Mouse (Mus musculus) small intestine, adult 2 months (tissue): ENCODE measurements at regions not wholly inside any gene's neighbourhood (a gene's known extent, or its start where the extent isn't known, plus 50 kb on each side); places are given as distances from the start of the nearest gene placed in this dataset.
"Not testable (repeated sequence)": the region's sequence is repeated elsewhere in the genome, so short reads cannot be mapped to it uniquely, and the experiment has no call there.

Experiments
- H3K27ac ChIP-seq: fragments of 200-500 bp; 2 replicates; pipeline ENCODE4 v1.5.1; 2012; ENCODE audit warnings: low read depth, low read length, control low read depth, inconsistent platforms; ENCODE audit not compliant: insufficient read depth
- H3K27me3 ChIP-seq: fragments of 200-500 bp; 2 replicates; pipeline ENCODE4 v1.6.1; 2012; ENCODE audit warnings: mild to moderate bottlenecking, moderate library complexity, low read length, inconsistent platforms; ENCODE audit not compliant: control insufficient read depth, insufficient read depth
- H3K36me3 ChIP-seq: fragments of 200-500 bp; 2 replicates; pipeline ENCODE4 v1.6.1; 2012; ENCODE audit warnings: mild to moderate bottlenecking, low read length, control low read depth, inconsistent platforms; ENCODE audit not compliant: control insufficient read depth, insufficient read depth
- H3K4me1 ChIP-seq: fragments of 200-500 bp; 2 replicates; pipeline ENCODE4 v1.6.1; 2012; ENCODE audit warnings: low read length, inconsistent platforms, mixed read lengths; ENCODE audit not compliant: control insufficient read depth, insufficient read depth, insufficient read length
- H3K4me3 ChIP-seq: fragments of 200-500 bp; 2 replicates; pipeline ENCODE4 v1.5.1; 2012; ENCODE audit warnings: low read depth, mild to moderate bottlenecking, control low read depth, inconsistent platforms, low read length, moderate library complexity
- CTCF ChIP-seq: fragments of 200-500 bp; IDR thresholded peaks from 2 replicates; pipeline ENCODE4 v1.5.1; 2012; ENCODE audit warnings: low read depth, mild to moderate bottlenecking, control low read depth, inconsistent platforms, low read length, moderate library complexity, mixed read lengths; ENCODE audit not compliant: insufficient replicate concordance, insufficient read length; ENCODE audit errors: extremely low read depth
- POLR2A ChIP-seq: fragments of 200-500 bp; IDR thresholded peaks from 2 replicates; pipeline ENCODE4 v1.6.1; 2012; ENCODE audit warnings: low read depth, mild to moderate bottlenecking, control low read depth, inconsistent platforms, low read length, moderate library complexity
- WGBS: fragments of 180-500 bp; shearing (Covaris S2); methylation state at CpG from one replicate; pipeline ENCODE4 v1.1.7; 2018; 5-methylcytosine and 5-hydroxymethylcytosine counted together

DNA sequence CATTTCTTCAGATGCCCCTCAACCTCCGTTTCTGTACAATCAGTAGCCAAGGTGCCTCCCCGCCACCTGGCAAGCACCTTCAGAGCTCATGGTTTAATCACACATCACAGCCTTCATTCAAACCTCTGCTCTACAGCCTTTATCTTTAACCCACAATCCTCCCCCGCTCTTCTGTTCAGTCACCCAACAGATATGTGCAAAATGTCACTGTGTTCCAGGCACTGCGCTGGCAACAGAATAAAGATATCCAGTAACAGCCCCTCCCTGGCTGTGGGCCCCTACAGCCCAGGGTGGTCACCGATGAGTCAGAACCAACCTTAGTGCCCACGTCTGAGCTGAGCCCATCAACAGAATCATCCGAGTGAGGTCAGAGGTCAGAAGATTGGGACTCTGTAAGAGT is 54.3 kb upstream of the Ddr1 start:
- Histone ChIP-seq H3K4me3 (no peak overlapping the region), H3K4me1 (no peaks in the 10 kb centered on the region; the same call in 1 of the 2 replicates), H3K36me3 (no peaks in the 10 kb centered on the region), H3K27me3 (no peaks in the 10 kb centered on the region), H3K27ac (no peak overlapping the region)
- TF ChIP-seq POLR2A, result no peak
- no peak for TF ChIP-seq CTCF
- WGBS, result 78% methylated on average over 7 of the region's 7 CpGs

DNA sequence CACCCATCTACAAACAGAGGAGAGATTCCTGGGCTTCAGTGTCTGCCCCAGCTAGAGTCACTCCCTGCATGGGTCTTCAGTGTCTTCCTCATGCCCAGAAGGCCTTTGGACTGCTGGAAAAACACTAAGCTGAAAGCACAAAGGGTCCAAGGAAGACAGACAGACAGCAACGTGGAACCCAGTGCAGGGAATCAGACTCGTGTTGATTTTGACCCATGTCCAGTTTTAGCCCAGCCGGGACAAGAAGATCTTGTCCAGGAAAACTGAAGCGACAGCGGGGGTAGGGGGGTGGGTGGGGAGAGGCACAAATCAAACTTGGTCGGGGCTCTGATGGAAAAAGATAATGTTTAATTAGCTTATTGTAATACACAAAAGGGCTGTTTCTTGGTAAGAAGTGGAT is 55.3 kb upstream of the Ddr1 start:
- Histone ChIP-seq H3K27me3 (no peaks in the 10 kb centered on the region), H3K27ac (no peak overlapping the region), H3K4me1 (no peaks in the 10 kb centered on the region; the same call in 1 of the 2 replicates), H3K36me3 (no peaks in the 10 kb centered on the region), H3K4me3 (no peak overlapping the region)
- WGBS, result 53% methylated on average over 6 of the region's 6 CpGs
- TF ChIP-seq CTCF (no peak), POLR2A (no peak)

DNA sequence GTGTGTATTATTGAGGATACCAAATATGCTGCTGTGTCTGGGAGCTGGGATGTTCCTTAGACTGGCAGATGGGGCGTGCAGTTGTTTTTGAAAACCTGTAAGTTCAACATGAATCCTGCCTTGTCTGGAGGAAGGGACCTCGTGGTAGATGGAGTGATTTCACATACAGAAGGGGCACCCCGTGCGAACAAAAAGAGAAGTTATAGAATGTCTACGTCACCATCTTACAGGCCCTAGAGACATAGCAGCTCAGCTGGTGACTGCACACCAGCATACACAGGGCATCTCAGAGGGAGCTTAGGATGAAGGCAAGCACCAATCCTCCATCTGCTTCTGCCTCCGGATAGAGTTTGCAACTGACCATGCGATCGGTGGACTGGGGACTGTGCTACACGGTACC is 58.2 kb upstream of the Ddr1 start:
- Histone ChIP-seq H3K27me3 (no peaks in the 10 kb centered on the region), H3K27ac (no peak overlapping the region), H3K4me3 (no peak overlapping the region), H3K36me3 (no peaks in the 10 kb centered on the region), H3K4me1 (peaks cover 4% of the 10 kb centered on the region; the same call in 1 of the 2 replicates)
- WGBS, result 81% methylated on average over 9 of the region's 9 CpGs
- no peak for TF ChIP-seq CTCF
- TF ChIP-seq POLR2A, result no peak

DNA sequence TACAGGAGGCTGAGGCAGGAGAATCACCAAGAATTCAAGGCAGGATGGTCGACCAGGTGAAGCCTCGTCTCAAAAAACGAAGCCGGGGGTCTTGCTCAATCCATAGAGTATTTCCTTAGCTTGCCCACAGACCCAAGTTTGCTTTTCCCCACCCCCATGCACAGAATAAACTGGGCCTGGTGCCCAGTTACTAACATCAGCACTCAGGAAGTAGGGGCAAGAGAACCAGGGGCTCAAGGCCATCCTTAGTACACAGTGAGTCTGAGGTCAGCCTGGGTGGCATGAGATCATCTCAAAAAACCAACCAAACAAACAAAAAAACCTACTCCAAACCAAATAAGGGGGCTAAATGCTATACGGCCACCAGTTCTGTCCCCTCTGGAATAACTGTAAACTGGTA is 58.4 kb upstream of the Ier3 start:
- Histone ChIP-seq H3K27ac (no peak overlapping the region), H3K4me3 (no peak overlapping the region), H3K27me3 (no peaks in the 10 kb centered on the region), H3K4me1 (peaks cover 4% of the 10 kb centered on the region; the same call in 1 of the 2 replicates), H3K36me3 (no peaks in the 10 kb centered on the region)
- no peak for TF ChIP-seq POLR2A
- TF ChIP-seq CTCF, result no peak
- WGBS, result 86% methylated on average over 5 of the region's 5 CpGs

DNA sequence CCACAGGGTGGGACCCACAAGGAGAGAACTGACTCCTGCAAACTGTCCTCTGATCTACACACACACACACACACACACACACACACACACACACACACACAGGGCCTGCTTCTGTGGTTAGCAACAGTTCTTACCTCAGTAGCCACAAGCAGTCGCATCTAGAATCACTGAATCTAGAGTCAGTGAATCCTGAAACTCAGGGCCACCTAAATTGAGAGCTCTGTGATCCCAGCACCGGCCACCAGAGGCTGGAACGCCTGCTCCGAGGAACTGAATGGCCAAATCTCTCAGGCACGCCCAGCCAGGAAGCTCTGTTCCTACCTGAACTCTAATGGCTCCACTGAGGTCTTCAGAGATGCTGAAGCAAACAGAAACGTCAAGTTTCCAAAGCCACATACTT is 57.6 kb upstream of the Ier3 start:
- WGBS, result 23% methylated on average over 6 of the region's 6 CpGs
- H3K27ac ChIP-seq, result no peak overlapping the region

DNA sequence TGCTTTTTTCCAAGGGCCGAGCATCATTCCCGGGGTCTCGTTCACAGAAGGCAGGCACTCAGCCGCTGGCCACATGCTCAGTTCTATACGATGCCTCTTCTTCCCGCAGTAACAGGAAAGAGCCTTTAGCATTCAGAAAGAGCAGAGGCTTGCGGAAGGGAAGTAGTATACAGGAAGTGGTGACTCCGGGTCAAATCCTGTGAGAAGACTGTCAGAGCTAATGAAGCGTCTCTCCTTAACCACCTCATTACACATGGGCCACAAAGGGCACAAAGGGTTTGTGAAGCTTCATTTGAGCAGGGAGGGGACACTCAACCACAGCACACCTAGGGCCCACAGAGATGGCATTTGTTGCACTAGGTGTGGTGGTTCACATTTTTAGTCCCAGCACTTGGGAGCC is 55.1 kb upstream of the Ier3 start:
- WGBS, result 81% methylated on average over 9 of the region's 9 CpGs
- TF ChIP-seq POLR2A (no peak), CTCF (no peak)
- Histone ChIP-seq H3K36me3 (no peaks in the 10 kb centered on the region), H3K4me3 (no peak overlapping the region), H3K4me1 (peaks cover 4% of the 10 kb centered on the region; the same call in 1 of the 2 replicates), H3K27me3 (no peaks in the 10 kb centered on the region), H3K27ac (no peak overlapping the region)

More for the DNA sequence above, 57.6 kb upstream of the Ier3 start:
- H3K36me3 ChIP-seq, result no peaks in the 10 kb centered on the region
- H3K27me3 ChIP-seq, result no peaks in the 10 kb centered on the region
- no peak overlapping the region for H3K4me3 ChIP-seq
- TF ChIP-seq POLR2A, result no peak
- TF ChIP-seq CTCF, result peak; percentile 26; the same call in 1 of the 2 replicates
- H3K4me1 ChIP-seq, result peaks cover 4% of the 10 kb centered on the region; the same call in 1 of the 2 replicates

DNA sequence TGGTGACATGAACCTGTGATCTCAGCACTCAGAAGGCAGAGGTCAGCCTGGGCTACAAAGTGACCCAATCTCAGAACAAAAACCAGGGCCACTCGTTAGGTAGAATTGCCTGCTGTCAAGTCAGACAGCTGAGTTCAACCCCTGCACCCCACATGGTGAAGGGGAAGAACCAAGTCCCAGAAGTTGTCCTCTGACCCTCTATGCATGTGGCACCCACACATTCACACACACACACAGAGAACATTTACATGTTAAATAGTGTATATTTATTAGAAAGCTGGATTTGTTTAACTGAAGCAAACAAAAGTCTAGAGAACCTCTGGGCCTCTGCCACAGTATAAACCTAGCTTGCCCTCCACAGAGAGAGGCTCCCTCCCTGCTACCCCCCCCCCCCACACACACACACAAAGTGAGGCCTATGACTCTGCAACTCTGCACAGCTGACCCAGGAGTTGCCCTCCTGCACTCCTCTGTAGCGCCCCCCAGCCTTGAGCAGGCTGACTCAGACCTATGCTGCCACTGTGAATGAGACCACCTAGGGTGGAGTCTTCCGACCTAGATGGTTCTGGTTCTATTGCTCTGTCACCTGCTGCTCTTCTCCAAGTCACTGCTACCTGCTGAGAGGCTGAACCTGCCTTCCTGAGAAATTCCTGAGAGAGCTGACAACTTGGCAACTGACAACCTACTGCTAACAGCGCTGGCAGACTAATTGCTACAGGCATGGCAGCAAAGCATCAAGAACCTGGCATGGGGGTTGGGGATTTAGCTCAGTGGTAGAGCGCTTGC is 52.1 kb upstream of the Ier3 start:
- H3K27ac ChIP-seq, result no peak overlapping the region
- H3K27me3 ChIP-seq, result no peaks in the 10 kb centered on the region
- peaks cover 4% of the 10 kb centered on the region; the same call in 1 of the 2 replicates for H3K4me1 ChIP-seq
- TF ChIP-seq CTCF (no peak), POLR2A (no peak)
- 73% methylated on average over 5 of the region's 5 CpGs for WGBS
- no peaks in the 10 kb centered on the region for H3K36me3 ChIP-seq
- H3K4me3 ChIP-seq, result no peak overlapping the region

DNA sequence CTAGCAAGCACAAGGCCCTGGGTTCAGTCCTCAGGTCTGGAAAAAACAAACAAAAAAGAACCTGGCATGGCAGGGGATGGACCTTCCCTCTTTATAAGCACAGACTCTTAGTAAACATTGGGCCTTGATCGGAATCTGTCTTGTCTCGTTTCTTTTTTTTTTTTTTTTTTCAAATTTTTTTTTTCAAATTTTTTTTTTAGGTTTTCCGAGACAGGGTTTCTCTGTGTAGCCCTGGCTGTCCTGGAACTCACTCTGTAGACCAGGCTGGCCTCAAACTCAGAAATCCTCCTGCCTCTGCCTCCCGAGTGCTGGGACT is 51.6 kb upstream of the Ier3 start:
- not testable (repeated sequence) for H3K4me3 ChIP-seq, H3K36me3 ChIP-seq, H3K4me1 ChIP-seq, H3K27ac ChIP-seq, H3K27me3 ChIP-seq
- WGBS, result 78% methylated on average over 4 of the region's 4 CpGs
